Mouse (Mus musculus) CH12.LX (cell line): ENCODE results near the gene Slc39a13.

Experiments used
- HCFC1 ChIP-seq: IDR thresholded peaks from 2 replicates; pipeline ENCODE4 v1.6.1; 2012; ENCODE audit warnings: low read depth, mild to moderate bottlenecking, inconsistent platforms, low read length, improper control_type of control experiment
- MAFK ChIP-seq: IDR thresholded peaks from 2 replicates; pipeline ENCODE4 v1.6.1; 2011; ENCODE audit warnings: low read length, improper control_type of control experiment; ENCODE audit not compliant: insufficient replicate concordance
- ZMIZ1 ChIP-seq: IDR thresholded peaks from 2 replicates; pipeline ENCODE4 v1.6.1; 2012; ENCODE audit warnings: low read depth, mild to moderate bottlenecking, inconsistent platforms, low read length, improper control_type of control experiment
- ZNF384 ChIP-seq: IDR thresholded peaks from 2 replicates; pipeline ENCODE4 v1.6.1; 2012; ENCODE audit warnings: low read depth, low read length, improper control_type of control experiment, inconsistent platforms

DNA sequence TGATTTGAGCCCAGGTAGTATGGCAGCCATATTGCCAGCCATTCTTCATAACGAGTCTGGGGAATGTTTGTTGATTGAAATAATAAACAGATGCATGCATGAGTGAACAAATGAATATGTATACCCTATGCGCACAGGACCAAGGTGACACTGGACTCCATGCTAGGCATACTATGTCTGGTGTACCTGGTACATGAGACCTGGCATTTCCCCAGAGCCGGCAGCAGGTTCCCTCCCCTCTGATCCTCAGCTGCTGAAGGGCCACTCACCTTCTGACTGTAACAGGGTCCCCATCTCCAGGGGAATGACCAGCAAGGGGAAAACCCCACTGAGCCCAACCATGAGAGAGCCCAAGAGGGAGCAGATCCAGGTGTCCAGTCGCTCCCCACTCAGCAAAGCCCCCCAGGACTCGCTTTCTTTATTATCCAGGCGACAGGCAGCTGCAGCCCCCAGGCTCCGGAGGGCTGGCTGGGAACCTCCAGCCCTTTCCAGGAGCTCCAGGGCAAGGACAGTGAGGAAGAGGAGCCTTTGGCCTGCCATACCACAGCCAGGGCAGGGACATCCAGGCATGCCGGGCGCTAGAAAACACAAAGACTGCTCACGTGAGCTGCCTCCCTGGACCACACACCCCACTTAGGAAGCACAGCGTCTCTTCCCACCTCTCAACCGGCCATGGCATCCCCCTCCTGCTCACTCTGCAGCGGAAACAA, 1.9 kb downstream of the Slc39a13 start:
- TF ChIP-seq HCFC1, result no peak
- no peak for TF ChIP-seq MAFK
- TF ChIP-seq ZMIZ1, result no peak
- no peak for TF ChIP-seq ZNF384
